Mouse (Mus musculus) intestine, postnatal 0 days (tissue): ENCODE measurements around the gene Lmntd1. TPM values are rescaled to one million over a fixed set of nuclear protein-coding genes. Genes with fewer than 3 reads are reported as not detected.
A peak's percentile ranks its signal among the peaks of the same experiment; 100 is the strongest.
"Not testable (repeated sequence)": the region's sequence is repeated elsewhere in the genome, so short reads cannot be mapped to it uniquely, and the experiment has no call there.

Source experiments
- ATAC-seq: fragments of 200-750 bp; cut with Nextera tagmentation; 2 replicates; pipeline ENCODE4 v1.8.0; 2017; ENCODE audit warnings: mild to moderate bottlenecking, moderate TSS enrichment, moderate library complexity
- H3K27ac ChIP-seq: fragments of 300-500 bp; sonication (generic); 2 replicates; pipeline ENCODE4 v1.5.1; 2014; ENCODE audit warnings: mild to moderate bottlenecking, low read depth, low read length, moderate library complexity
- H3K27me3 ChIP-seq: fragments of 300-500 bp; sonication (generic); replicated peaks from 2 replicates; pipeline ENCODE4 v1.6.1; 2014; ENCODE audit warnings: low read length, mixed read lengths; ENCODE audit not compliant: control insufficient read depth, insufficient read depth
- H3K36me3 ChIP-seq: fragments of 300-500 bp; sonication (generic); 2 replicates; pipeline ENCODE4 v1.6.1; 2014; ENCODE audit warnings: mild to moderate bottlenecking, moderate library complexity; ENCODE audit not compliant: control insufficient read depth, insufficient read depth
- H3K4me1 ChIP-seq: fragments of 300-500 bp; sonication (generic); replicated peaks from 2 replicates; pipeline ENCODE4 v1.6.1; 2014; ENCODE audit warnings: antibody characterized with exemption, low read length, mixed read lengths; ENCODE audit not compliant: control insufficient read depth, insufficient read depth
- H3K4me2 ChIP-seq: fragments of 300-500 bp; sonication (generic); replicated peaks from 2 replicates; pipeline ENCODE4 v1.6.1; 2014; ENCODE audit warnings: low read depth, mild to moderate bottlenecking, moderate library complexity
- H3K4me3 ChIP-seq: fragments of 300-500 bp; sonication (generic); 2 replicates; pipeline ENCODE4 v1.5.1; 2014; ENCODE audit warnings: low read depth, low read length
- H3K9ac ChIP-seq: fragments of 300-500 bp; sonication (generic); 2 replicates; pipeline ENCODE4 v1.6.1; 2014; ENCODE audit warnings: mild to moderate bottlenecking, low read depth, low read length
- H3K9me3 ChIP-seq: fragments of 300-500 bp; sonication (generic); 2 replicates; pipeline ENCODE4 v1.6.1; 2016; ENCODE audit warnings: mixed run types; ENCODE audit not compliant: control insufficient read depth
- CTCF ChIP-seq: sonication (generic); IDR thresholded peaks from 2 replicates; pipeline ENCODE4 v1.5.1; 2016; ENCODE audit warnings: low read depth, mild to moderate bottlenecking, control low read depth, antibody characterized with exemption, moderate library complexity
- WGBS: fragments of 180-500 bp; shearing (Covaris S2); extraction: QIAGEN DNeasy Blood & Tissue Kit; methylation state at CpG from one replicate; pipeline ENCODE4 v1.1.7; 2014; 5-methylcytosine and 5-hydroxymethylcytosine counted together
- polyA plus RNA-seq: library from polyadenylated mRNA; unstranded; fragments of >200 nt; fragmentation: Nextera tagmentation; extraction: Ambion mirVana; gene quantifications from 2 replicates; pipeline ENCODE4 v1.2.1, GENCODE M21; 2015

The Lmntd1 gene
- polyA plus RNA-seq, 1 experiment from 2014 or later, result 0.61 TPM

- no peak overlapping the region for H3K9ac ChIP-seq
- H3K27ac ChIP-seq, result peak overlapping the region; percentile 92
- H3K4me3 ChIP-seq, result no peak overlapping the region
- TF ChIP-seq CTCF, result no peak
- 34% methylated on average over 12 of the region's 12 CpGs for WGBS
- H3K4me2 ChIP-seq, result peak overlapping the region; percentile 41
- peaks cover 11% of the 10 kb centered on the region; the same call in 1 of the 2 replicates for H3K4me1 ChIP-seq
- H3K36me3 ChIP-seq, result no peaks in the 10 kb centered on the region
- ATAC-seq, result no peak
- H3K9me3 ChIP-seq, result no peaks in the 10 kb centered on the region
- H3K27me3 ChIP-seq, result no peaks in the 10 kb centered on the region
Observed at GRCm38 (mm10) chr6:145338571-145339294, 275.4 kb downstream of the Lmntd1 start.

- H3K9ac ChIP-seq, H3K4me2 ChIP-seq, ATAC-seq, H3K27ac ChIP-seq, H3K9me3 ChIP-seq, H3K27me3 ChIP-seq, H3K4me3 ChIP-seq, H3K36me3 ChIP-seq: not testable (repeated sequence)
- WGBS, result 97% methylated on average over 5 of the region's 6 CpGs
- peaks cover 11% of the 10 kb centered on the region; the same call in 1 of the 2 replicates for H3K4me1 ChIP-seq
Observed at GRCm38 (mm10) chr6:145337521-145337920, 276.6 kb downstream of the Lmntd1 start.

GRCm38 (mm10) chr6:145335876-145336768 lies 278.0 kb downstream of the Lmntd1 start:
- Histone ChIP-seq H3K4me3 (no peak overlapping the region), H3K4me1 (peaks cover 11% of the 10 kb centered on the region; the same call in 1 of the 2 replicates), H3K4me2 (no peak overlapping the region), H3K36me3 (no peaks in the 10 kb centered on the region), H3K27me3 (no peaks in the 10 kb centered on the region), H3K9me3 (no peaks in the 10 kb centered on the region), H3K9ac (no peak overlapping the region), H3K27ac (no peak overlapping the region)
- 41% methylated on average over 18 of the region's 18 CpGs for WGBS
- peak; percentile 25; the same call in 1 of the 2 replicates for ATAC-seq
- TF ChIP-seq CTCF, result no peak

- no peak overlapping the region for H3K4me2 ChIP-seq
- H3K9ac ChIP-seq, result no peak overlapping the region
- H3K27ac ChIP-seq, result no peak overlapping the region
- no peak overlapping the region for H3K4me3 ChIP-seq
- no peak for ATAC-seq
- no peak for TF ChIP-seq CTCF
- H3K27me3 ChIP-seq, result no peaks in the 10 kb centered on the region
- H3K4me1 ChIP-seq, result peaks cover 6% of the 10 kb centered on the region; the same call in 1 of the 2 replicates
- no peaks in the 10 kb centered on the region for H3K36me3 ChIP-seq
- H3K9me3 ChIP-seq, result no peaks in the 10 kb centered on the region
- WGBS, result 87% methylated on average over 3 of the region's 3 CpGs
Observed at GRCm38 (mm10) chr6:145334211-145334610, 279.9 kb downstream of the Lmntd1 start.

- Histone ChIP-seq H3K9ac (no peak overlapping the region), H3K4me3 (no peak overlapping the region), H3K9me3 (no peaks in the 10 kb centered on the region), H3K4me2 (no peak overlapping the region), H3K36me3 (no peaks in the 10 kb centered on the region), H3K27me3 (no peaks in the 10 kb centered on the region), H3K4me1 (peaks cover 3% of the 10 kb centered on the region; the same call in 1 of the 2 replicates), H3K27ac (no peak overlapping the region)
- TF ChIP-seq CTCF, result 0 out of 2 replicates have a peak, but pooled peaks have one; percentile 2
- WGBS, result 66% methylated on average over 12 of the region's 12 CpGs
- no peak for ATAC-seq
Observed at GRCm38 (mm10) chr6:145326141-145326806, 287.8 kb downstream of the Lmntd1 start.

- ATAC-seq, result no peak
- 47% methylated on average over 6 of the region's 6 CpGs for WGBS
- H3K9me3 ChIP-seq, result no peaks in the 10 kb centered on the region
- TF ChIP-seq CTCF, result no peak
- no peaks in the 10 kb centered on the region for H3K27me3 ChIP-seq
- no peak overlapping the region for H3K4me3 ChIP-seq
- no peak overlapping the region for H3K27ac ChIP-seq
- H3K4me1 ChIP-seq, result peaks cover 3% of the 10 kb centered on the region; the same call in 1 of the 2 replicates
- no peaks in the 10 kb centered on the region for H3K36me3 ChIP-seq
- H3K4me2 ChIP-seq, result no peak overlapping the region
- H3K9ac ChIP-seq, result no peak overlapping the region
Observed at GRCm38 (mm10) chr6:145325095-145325494, 289.0 kb downstream of the Lmntd1 start.
